Mouse (Mus musculus) hematopoietic multipotent progenitor cell, adult 10-12 weeks (in vitro differentiated cells): ENCODE measurements around the gene Galntl5. TPM values are rescaled to one million over a fixed set of nuclear protein-coding genes. Genes with fewer than 3 reads are reported as not detected.

Experiments used
- polyA plus RNA-seq: library from polyadenylated mRNA; stranded (reverse); fragments of >175 nt; gene quantifications from 2 replicates; pipeline ENCODE4 v1.2.3, GENCODE M21; 2012; ENCODE audit warnings: low replicate concordance

Gene Galntl5
- polyA plus RNA-seq: not detected in 2 replicates

GRCm38 (mm10) chr5:25181004-25181531, at the start of gene Galntl5:
Gene Galntl5, plus strand, starts transcription at chr5:25181460.

GRCm38 (mm10) chr5:25221604-25222003, 40.3 kb downstream of the Galntl5 start, which contains the start of gene Galnt11:
Gene Galnt11, plus strand, starts transcription at chr5:25221904.

GRCm38 (mm10) chr5:25222752-25223702, 41.8 kb downstream of the Galntl5 start, which contains the start of gene E130116L18Rik:
Gene E130116L18Rik, minus strand, starts transcription at chr5:25223153.

Other genes with a start within 250 kb of the Galntl5 start
- 7.6 and 14.8 TPM in 2 replicates for gene Prkag2, start 80.8 kb upstream of the Galntl5 start, polyA plus RNA-seq
- gene Galnt11, start 40.4 kb downstream of the Galntl5 start, polyA plus RNA-seq: 2.8 and 8.6 TPM in 2 replicates
- gene E130116L18Rik, start 41.7 kb downstream of the Galntl5 start, polyA plus RNA-seq: not detected in 2 replicates